Mouse (Mus musculus) CD8-positive naive resting alpha-beta T cell, adult 2 months (primary cell): ENCODE data around the gene Opcml.

Source experiments
- DNase-seq, 2 experiments: peaks; one replicate each; pipeline ENCODE4 v3.0.0; 2022; ENCODE audit warnings: low read depth in 2 of 2, low spot score in 2 of 2

Opcml gene

GRCm38 (mm10) chr9:28605561-28605960 is 815.0 kb downstream of the Opcml start:
- DNase-seq: no peak

- no peak for DNase-seq
Observed at GRCm38 (mm10) chr9:28613683-28614620, 823.4 kb downstream of the Opcml start.

DNA sequence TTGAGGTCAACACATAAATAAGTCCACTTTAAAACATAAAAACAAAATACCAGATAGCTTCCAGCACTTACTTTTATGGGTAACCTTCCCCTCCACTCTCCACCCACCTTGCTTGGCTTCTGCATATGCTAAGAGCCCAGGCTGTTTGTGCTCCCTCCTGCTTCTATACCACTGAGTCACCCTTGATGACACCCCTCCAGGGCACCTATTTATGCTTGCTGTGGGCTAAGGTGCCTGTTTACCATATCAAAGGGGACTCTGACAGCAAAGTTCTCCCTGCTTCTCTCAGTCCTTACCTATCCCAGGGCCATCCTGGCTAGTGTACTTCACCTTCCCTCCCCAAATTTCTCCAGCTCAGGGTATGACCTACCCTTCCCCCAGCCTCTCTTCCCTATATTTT is 824.9 kb downstream of the Opcml start:
- DNase-seq: no peak

GRCm38 (mm10) chr9:28617666-28618065 is 827.1 kb downstream of the Opcml start:
- no peak for DNase-seq

GRCm38 (mm10) chr9:28618186-28618892 is 827.8 kb downstream of the Opcml start:
- DNase-seq: no peak

GRCm38 (mm10) chr9:28621939-28622338 is 831.4 kb downstream of the Opcml start:
- DNase-seq: no peak

GRCm38 (mm10) chr9:28624870-28625269 is 834.3 kb downstream of the Opcml start:
- DNase-seq: no peak

DNA sequence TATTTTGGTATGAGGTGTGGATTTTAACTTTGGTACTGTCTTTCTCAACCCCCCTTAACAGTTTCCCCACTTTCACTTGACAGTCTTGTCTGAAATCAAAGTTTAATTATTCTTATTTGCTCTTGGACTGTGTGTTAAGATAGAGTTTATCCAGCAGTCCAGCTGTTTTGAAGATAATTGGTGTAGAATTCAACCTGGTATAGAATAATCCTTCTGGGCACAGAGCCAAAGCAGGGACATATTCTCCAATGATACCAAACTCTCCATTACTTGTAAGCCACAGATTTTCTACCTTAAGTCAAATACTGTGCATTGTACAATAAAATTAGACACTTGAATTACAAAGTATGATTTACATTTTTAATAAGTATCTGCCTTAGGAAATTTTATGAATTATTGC is 852.2 kb downstream of the Opcml start:
- DNase-seq: no peak

DNA sequence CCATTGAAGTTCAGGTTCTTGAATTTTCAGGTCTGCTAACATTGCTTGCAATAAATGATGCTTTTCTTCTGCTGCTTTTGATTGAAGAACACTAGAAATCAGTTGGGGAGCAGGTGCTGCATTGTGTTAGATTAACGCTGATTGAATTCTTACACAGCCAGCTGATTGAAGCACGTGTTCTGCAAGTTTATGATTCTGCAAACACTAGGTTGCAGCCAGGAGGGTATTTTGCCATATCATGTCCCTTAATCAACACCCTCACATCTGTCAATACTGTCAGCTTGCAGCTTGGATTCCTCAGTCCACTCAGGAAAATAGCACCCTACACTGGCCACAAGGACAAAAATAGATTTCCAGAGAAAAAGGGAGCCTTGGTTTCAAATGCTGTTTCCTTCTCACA is 853.5 kb downstream of the Opcml start:
- no peak for DNase-seq

DNA sequence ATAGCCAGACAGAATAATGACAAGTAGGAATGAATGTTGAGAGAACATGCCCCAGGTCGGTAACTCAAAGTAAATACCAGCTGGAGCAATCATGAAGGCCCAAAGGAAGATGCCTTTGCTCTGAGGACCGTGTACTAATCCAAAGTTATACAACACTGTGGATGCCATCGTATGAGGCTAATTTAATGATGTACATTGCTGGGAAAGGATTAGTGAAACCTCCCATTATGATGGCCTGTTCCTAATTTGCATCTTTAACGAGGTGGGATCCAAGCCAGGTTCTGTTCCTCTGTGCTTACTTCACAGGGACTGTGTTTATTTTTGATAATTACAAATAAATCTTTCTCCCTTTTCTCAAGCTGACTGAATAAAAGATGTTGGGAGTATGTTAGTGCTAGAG is 859.5 kb downstream of the Opcml start:
- DNase-seq: no peak

GRCm38 (mm10) chr9:28659996-28660395 is 869.4 kb downstream of the Opcml start:
- no peak for DNase-seq

DNA sequence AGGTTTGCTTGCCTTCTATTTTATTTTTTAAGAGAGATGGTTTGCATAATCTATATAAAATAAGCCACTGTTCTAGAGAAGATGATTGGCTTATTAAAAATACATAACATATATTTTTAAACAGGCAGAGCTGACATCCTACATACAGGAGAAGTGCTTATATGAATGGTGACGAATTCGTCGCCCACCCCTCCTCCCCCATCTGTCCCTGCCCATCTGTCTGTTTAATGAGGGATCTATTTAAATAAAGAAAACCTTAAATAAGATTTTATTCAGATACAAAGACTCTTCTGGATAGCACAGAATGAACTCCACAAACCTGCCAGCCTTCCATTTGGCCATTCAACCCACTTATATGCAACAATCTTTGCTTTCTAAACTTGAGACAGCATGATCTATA is 872.3 kb downstream of the Opcml start:
- no peak for DNase-seq

DNA sequence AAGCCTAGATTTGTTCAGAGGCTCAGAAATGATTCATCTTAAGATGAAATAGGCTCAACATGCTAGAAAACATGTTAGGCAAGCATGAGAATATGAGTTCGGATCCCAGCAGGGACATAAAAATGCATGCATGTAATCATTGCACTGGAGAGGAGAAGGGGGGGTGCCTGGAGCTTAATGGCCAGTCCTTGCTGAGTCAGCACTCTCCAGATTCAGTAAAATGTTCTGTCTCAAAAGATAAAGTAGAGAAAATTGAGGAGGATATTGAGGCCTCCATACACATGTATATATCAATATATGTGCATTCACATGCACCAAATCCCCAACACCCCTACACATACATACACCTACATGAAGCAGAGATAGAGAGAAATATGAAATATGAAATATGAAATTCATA is 889.7 kb downstream of the Opcml start:
- DNase-seq: no peak

- no peak for DNase-seq
Observed at GRCm38 (mm10) chr9:28681252-28682037, 890.9 kb downstream of the Opcml start.

DNA sequence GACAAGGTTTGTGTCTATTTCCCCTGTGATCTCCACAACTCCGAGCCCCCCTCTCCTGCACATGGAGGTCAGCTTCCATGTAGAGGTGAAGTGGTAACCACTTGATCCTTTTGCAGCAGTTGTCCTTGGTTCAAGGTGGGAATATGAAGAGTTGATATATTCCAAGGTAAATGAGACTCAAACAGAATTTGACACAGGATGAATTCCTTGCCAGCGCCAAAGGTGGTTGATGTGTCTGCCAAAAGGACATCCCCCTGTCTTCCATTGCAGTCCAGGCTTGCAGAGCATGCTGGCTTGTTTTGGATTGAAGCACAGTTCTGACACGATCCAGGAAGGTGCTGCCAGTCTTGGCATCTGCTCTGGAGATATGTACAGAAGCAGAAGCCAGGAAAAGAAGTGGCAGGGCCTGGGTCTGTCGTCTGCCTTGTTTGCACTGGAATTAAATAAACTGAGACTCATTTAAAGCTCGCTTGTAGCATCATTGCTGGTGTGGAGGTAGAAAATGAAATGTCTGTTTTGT is 893.4 kb downstream of the Opcml start:
- DNase-seq: no peak

DNA sequence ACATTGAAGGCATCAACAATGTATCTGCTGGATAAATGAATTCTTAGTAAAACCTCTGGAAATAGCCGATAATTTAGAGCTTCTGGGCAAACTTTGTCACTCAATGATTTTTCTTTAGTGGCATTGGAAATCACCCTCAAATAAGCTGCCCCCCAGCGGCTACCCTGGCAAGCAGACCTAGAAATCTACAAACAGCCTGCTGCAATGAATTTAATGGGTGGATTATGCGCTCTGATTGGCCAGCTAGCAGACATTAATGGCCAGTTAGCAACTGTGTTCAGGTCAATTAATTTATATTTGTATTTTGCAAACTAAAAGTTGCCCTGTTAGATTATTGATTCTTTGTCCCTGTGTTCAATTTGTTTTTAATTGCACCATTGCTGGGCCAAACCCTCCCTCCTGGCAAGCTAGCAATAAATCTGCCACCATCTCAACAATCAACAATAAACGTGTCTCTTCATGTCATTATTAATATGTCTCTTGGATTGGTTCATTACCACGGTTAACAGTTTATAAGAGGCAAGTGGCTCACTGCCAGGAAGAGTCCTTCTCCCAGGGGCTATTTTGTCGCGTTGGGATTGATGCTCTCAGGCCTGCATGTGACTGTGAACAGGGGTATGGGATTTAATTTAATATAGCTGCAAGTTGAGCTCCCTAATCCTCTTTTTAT is 896.5 kb downstream of the Opcml start:
- DNase-seq: no peak

DNA sequence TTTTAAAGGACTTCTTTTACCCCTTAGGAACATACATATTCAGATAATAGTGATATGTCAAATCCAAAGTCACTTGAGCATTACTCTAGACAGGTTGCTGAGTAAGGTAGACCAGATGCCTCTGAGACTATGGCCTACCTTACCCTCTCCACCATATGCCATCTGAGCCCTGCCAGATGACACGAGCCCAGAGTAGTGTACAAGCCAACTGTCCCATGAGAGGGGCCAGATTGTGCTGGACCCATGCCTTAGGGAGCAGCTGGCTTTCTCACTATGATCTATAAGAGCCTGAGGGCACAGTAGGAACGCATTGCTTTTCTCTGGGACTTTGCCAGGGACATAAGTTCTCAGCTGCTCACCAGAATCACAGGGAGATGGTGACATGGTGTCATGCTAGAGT is 899.6 kb downstream of the Opcml start:
- no peak for DNase-seq

GRCm38 (mm10) chr9:28705796-28706195 is 915.2 kb downstream of the Opcml start:
- no peak for DNase-seq

DNA sequence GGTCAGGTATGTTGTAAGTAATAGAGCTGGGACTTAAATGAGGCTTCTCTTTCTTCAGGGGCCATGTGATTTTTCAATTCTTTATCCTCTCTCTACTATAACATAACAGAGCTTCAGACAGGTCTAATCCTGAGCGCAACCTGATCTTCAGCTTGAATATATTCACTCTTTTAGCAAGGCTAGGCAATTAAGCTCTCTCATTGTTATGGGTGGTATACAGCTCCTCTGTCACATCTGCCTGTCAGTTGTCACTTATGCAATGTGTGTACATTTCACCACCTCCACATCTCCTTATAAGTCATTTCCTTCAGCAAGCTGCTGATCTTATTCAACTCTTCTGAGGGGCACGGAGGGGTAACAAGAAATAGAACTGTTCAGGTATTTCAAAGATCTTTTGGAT is 924.0 kb downstream of the Opcml start:
- no peak for DNase-seq

DNA sequence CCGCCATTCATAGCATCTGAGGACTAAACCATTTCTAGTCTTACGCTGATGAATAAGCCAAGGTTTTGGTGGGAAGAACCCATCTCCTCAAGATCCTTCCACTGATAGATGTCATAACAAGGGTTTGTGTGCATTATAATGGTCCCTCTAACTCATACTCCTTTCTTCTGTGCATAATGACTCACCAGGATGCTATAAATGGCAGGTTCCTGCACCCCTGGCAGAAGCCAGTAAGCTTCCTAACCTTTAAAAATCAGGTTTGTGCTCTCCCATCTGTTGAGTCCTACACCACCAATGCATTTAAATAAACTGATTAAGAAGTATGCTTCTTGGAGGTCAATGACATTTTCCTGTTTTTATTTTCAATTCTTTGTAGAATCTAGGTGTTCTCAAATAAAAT is 929.6 kb downstream of the Opcml start:
- DNase-seq: no peak
